Mouse (Mus musculus) cerebellum, postnatal 14 days (tissue): ENCODE data around the gene Adcyap1r1.

Source experiments
- DNase-seq, 2 experiments: peaks; one replicate each; pipeline ENCODE4 v3.0.0; 2021; ENCODE audit warnings: mixed read lengths in 2 of 2

Gene Adcyap1r1

DNA sequence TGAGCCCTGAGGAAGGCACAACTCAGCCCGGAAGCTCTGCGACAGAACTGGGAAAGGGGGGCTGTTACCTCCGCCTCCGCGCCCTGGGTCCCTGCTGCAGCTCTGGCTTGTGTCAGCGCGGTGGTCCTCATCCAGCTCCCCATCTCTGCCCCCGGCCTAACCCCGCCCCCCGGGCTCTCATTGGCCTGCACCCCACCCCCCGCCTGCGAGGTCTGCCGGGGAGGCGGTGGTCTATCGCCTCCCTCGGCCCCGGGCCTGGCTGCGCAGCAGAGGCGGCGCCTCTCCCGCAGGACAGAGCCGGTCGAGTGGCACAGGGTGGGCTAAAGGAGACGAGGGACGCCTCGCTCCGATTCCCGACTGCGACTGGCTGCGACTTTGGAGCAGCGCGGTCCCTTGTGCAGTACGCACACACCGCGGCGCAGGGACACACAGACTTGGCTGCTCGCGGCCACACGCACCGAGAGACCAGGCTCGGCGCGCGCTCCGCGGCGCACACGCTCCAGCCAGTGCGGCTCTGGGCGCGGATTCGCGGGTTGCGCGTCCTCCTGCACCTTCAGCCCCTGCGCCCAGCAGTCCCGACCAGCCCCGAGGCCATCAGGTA, at the start of gene Adcyap1r1:
TSS of gene Adcyap1r1 (plus strand) at position 208 of the 601 bp plus-strand sequence.
- peak; percentile 86 to 87 for DNase-seq

DNA sequence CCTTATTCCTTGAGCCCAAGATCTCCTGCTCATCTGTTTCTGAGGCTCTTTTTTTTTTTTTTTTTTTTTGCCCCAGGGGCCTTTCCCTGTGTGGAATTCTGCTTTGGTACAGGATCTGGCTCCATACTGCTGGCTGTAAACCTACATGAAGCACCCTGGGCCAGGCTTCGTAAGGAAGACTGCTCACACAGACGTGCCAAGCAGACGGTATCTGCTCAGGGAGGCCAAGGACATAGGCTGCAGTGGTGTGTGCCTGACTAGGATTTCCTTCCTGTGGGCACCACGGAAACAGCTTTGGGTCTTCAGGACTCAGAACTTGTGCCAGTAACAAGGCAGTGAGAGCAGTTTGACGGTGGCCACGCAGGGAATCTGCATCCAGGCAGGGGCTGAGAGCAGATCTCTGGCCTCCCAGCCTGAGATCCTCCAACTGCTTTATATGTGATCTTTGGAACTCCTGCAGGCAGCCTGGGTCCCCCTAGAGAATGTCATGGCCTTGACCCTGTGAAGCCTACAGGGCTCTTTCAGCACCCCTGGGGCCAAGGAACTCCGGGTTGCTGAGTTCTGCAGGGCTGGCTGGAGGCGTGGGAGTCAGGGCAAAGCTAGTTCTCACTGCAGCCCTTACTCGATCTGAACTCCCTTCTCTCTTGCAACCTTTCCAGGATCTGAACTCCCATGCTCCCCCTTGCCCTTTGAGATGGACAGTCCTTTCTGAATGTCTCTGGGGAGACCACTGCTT, 49.6 kb upstream of the Adcyap1r1 start:
- peak in 1 of 2 experiments; percentile 46 for DNase-seq

DNA sequence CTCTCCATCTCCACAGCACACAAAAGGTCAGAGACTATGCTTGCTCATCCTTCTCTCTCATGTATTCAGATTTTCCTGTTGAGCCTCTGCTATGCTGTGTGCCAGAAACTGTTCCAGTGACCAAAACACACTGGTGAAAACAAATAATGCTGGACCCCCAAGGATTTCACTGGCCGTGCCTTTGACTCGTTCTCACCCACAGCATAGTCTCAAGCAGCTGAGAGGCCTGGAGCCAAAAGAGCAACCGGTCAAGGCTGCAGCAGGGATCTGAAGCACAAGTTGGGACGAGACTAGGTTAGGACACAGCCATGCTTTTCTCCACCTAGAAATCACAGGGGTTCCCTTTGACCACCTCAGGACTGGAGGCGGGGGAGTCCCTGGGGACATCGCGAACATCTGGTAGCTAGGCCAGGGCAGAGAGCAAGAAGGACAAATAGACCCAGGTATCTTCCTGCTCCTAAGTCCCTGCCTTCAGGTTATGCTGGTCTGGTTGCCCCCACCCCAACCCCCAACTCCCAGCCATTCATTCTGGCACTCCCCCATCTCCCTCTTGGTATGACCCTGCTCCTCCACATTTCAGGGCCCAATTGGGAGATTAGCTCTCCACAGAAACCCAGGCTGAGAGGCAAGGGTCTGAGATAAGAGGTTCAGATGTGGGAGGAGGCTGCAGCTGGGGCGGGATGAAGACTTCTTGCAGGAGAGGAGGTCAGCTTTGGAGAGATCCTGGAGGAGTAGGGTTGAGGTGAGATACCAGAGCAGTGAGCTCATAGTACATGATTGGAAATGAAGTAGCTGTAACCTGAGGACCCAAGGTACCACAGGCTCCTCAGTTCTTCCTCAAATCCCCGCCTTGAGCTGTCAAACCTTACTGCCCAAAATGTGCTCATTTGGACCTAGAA, 48.1 kb upstream of the Adcyap1r1 start:
- no peak for DNase-seq

DNA sequence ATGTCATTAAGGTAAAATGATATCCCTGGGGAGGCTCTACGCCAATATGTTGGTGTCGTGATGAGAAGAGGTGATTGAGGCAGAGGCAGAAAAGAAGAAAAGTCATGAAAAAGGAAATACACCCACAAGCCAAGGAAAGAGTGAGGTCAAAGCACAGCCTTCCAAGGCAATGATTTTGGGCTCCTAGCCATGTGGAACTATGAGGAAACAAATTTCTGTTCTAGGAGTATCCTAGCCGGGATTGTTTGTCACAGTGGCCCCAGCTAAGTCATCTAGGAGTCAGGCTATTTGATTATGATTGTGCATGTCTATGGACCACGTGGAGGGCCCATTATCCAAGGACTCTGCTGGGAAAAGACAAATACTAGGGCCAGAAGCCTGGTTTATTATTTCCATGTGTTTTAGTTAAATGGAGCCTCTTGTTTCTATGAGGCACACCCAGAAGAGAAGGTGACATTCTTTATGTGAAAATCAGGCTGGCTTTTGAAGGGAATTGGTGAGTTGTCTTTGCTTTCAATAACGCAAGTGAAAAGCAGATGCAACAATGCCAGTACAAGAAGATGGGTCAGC, 47.3 kb upstream of the Adcyap1r1 start:
- DNase-seq, result no peak

DNA sequence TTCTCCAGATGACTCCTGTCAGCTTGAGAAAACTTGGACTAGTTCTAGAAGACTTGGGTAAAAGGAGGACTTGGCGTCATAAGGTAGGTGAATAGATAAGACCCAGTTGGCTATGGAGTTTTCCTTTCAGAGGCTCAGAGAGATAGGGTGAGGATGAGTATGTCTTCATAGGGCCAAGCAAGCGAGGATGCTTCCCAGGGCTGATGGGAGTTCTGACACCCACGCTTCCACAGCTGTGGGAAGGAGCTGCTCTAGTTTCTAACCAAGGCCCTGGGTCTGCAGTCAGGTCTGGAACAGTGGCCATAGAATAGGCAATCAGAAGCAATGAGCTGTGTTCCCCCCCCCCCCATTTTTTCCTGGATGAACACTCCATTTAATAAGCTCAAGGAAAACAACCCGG, 44.4 kb upstream of the Adcyap1r1 start:
- no peak for DNase-seq

DNA sequence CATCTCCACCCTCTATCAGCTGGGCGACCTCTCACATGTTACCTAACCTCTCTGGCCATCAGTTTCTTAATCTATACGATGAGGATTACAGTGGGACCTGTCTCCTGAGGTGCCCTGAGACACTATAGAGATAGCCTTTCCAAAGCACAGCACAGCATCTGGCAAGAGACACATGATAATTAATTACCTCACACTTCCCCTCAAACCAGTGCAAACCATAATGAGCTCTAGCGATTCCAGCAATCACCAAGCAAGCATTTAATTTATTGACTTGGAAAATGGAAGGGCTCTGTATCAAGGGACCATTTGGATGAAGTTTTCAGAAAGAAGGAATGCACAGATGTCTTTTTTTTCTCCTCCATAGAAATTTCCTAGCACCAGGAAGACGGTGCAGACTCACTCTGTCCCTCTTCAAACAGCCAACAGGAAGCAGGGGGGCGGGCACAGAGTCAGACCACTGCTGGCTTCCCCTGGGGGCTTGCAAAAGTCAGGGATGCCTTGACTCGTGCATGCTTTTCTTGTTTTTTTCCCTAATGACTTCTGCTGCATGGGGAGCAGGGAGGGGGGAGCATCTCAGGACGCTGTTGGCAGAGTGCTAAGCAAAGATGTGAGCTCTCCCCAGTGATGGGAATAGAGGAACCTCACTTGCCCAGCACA, 41.5 kb upstream of the Adcyap1r1 start:
- no peak for DNase-seq

DNA sequence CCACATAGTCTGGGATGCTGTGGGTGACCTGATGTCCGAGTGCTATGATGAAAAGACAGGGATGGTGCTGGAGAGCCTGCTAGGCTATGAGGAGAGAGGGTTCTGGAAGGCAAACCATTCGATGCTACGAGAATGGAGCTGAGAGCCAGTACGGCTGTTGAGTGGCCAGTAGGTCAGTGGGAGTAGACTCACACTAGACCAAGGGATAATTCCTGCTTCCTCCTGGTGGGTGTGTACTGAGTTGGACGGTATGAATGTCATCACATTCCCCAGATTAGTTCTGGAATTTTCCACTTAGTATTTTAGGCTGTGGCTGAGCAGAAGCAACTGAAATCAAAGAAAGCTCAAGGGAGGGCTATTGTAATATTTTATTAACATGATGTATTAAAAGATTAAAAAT, 40.8 kb upstream of the Adcyap1r1 start:
- DNase-seq, result no peak

DNA sequence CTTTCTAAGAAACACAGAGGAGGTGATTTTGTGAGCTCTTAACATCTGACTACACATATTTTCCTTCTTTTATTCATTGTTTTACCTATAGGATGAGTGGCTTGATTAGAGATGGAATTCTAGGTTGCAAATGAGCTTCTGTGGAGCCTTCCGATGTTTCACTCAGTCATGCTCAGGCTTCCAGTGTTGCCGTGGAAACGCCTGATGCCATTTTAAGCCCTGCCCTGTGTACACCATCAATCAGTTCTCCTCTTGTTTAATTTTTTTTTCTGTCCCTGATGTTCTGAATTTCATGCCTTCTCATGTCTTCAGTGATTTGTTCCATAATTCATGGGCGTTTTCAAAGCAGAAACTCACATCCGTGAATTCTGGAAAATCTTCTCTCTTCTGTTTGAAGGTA, 35.6 kb upstream of the Adcyap1r1 start:
- no peak for DNase-seq

DNA sequence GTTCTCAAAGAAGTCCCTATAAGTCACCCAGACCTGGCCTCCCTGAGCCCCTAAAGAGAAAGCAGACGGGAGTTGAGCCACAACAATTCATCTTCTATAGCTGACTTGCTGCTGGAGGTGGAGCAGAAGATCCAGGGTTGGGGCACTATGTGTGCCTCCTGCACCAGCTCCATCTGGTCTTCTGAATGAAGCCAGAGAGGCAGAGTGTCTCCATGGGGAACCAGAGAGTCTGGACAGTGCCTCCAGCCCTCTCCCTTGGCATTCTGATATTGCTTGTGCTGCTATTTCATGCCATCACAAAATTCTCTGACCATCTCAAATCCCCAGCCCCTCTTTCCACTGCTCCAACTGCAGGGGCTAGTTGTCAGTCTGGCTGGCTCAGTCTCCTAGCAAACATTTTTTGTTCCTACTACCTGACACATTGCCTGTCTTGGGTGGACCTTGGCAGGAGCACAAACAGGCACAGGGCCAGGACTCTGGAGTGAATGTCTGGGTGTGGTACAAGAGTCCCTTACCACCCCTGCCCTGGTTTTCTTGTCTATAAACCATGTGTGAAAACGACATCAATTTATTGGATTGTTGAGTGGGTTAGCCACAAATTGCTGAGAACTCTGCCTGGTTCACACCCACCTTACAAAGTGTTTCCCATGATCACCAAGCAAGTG, 32.9 kb upstream of the Adcyap1r1 start:
- DNase-seq, result peak; percentile 90

DNA sequence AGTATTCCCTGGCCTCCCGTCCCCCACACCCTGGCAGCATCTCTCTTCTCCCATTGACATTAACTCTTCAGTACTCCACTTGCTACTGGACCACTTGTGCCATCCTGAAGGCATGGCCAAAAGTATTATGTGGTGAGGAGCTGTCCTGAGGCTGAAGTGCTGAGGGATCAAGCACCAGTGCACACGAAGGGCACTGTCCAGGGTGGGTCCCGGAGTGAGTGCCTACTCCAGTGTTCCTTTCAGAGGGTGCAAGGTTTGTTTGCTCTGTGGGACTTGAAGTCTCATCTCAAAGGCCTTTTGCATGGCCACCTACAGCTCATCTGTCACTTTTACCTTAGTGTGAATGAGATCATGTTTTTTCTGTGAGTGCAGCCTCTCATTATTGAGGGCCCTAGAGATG, 31.4 kb upstream of the Adcyap1r1 start:
- DNase-seq, result no peak

DNA sequence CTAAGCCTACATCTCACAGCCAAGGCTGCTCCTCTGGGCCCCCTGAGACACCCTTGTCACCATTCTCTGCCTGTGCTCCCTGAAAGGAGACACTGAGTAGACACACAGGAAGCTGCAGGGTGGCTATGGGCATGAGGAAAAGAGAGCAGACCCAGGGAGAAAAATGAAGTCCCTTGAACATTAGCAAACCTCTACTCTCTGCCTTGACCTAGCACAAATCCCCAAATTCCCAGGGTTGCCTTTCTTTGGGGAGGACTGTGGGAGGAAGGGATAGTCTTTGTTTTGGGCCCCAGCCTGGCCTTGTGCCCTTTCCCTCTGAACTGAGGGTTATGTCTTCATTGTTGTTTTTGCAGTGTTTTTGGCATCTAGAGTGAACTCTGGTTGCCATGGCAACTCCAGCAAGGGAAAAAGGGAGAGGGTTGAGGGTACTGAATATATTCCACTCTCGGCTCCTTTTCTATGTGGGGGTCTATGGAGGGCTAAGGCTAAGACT, 30.9 kb upstream of the Adcyap1r1 start:
- peak; percentile 48 to 55 for DNase-seq

DNA sequence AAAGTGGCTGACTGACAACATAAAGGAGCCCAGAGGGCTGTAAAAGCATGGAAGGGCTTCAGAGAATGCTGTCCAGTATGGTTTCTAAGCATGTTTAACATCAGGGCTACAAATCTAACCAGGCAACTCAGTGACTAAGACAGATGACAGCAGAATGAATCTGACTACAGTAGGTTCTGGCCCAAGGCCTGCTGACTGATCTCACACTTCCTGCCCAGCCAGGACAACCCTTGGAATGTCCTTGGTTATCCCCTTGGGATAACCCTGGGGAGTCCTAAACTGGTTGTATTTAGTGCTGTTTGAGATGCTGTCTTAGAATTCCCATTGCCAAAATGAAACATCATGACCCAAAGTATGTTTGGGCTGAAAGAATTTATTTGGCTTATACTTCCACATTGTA, 19.7 kb upstream of the Adcyap1r1 start:
- DNase-seq, result no peak

DNA sequence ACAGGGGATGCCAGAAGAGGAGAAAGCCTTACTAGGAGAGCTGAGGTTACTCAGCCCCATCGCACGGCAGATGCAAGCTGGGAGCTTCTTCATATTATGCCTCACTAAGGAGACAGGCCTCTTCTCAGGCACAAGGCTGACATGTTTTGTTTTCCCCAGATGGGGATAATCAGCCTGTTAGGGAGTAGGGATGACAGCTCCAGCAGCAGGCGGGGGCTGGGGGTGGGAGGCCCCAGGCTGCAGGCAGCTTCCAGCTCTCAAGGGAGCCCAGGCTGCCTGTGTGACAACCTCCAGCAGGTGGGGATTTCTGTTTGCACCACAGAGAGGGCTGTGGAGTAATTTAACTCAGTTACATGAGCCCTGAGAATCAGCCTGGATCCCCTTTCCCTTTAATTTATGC, 17.4 kb upstream of the Adcyap1r1 start:
- DNase-seq, result no peak

DNA sequence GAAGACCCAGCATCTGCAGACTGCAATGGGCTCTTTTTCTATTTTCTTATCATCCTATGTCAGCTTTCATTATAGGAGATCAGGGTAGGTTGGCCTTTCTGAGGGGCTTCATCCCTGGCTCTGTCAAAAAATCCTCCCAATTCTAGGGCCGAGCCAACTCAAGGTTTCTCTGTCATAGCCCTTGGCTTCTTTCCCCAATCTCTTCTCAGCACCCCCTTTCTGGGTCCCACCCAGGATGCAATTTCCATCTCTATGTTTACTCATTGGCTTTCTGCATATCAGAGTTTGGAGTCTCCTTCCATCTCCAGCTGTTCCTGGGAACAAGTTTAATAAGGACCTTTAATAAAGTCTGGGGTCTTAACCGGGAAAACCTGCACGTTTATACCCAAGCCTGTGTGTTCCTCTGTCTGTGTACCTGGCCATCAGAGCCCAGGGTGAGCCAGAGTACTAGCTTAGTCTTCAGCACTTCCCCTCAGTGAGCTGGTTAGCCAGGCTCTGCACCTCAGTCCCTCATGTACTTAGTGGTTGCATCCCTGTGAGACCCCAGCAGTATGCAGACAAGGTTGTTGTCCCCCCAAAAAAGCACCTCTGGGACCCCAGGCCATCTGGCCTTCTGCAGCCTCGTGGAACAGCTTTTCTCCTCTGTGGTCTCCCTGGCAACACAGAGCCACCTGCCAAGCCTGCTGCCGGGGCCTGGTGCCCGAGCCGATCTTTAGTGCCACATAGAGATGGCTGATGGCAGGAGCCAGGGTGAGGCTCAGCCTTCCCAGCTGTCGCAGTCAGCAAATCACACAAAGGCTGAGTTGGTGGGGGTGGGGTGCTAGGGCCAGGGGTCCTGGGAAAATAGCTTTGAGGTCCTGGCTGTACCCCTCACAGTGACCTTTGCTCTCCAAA, 16.3 kb upstream of the Adcyap1r1 start:
- DNase-seq, result peak; percentile 82 to 85

DNA sequence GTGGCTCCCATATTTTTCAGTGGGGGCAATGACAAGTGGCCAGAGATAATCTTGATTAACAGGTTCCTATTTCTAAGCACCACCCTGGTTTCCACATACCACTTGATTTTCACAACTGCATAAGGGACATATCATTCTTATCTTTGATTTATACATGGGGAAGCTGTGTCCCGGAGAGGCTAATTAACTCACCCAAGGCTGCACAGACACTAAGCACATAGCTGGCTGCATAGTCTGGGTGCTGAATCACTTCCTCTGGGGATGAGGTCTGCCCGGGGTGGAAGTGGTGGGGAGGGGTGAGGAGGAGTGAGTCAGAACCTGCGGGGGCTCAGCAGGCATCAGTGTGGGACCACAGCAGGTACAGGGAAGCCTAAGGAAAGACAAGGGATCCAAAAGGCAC, 13.9 kb upstream of the Adcyap1r1 start:
- DNase-seq, result no peak

DNA sequence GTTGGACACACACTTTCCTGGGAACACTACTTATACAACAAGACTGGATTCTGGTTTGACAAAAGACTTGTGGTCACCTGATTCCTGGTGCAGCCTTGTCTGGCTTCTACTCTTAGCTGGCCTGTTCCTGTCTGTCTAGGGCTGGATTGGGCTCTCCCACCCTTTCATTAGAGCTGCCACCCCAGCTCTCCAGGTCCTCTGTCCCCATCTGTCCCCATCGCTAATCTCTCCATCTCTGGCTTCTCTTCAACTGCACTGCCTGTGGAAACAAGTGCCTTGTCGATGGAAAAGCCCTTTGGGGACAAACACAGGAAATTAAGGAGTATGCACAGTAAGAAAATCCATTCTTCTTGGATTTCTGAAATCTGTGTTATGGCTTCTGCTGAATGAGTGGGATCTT, 12.9 kb upstream of the Adcyap1r1 start:
- DNase-seq, result no peak

DNA sequence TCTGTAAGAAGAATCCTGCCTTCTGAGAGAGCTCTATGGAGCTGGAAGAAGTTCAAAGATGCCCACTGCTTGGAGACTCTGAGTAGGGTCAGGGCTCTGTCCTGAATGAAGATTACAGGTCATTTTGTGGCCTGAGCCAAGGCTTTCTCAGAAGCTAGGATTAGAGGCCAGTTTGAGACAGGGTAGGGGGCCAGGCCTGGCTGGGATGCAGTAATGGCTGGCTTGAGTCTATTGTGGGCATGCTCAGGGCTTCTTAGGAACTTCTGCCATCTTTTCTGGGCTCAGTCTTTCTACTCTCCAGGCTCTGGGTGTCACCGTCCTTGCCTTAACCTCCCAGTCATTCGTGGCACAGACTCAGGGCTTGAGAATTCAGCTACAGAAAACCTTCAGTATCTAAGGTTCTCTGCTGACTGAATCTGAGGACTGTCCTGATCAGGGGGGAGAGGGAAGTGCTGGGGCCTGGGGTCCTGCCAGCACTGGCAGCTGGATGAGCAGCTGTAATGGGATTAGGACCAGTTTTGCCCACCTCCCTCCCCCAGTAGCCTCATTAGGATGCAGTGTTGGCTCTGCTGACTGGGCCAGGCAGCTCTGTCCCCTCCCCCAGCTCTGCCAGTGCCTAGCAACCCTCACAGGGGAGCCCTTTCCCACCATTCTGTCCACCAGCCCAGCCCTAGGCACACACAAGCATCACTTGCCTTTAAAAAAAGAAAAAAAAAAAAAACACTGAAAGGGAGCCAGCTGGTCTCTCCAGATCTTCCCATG, 7.7 kb upstream of the Adcyap1r1 start:
- DNase-seq, result peak in 1 of 2 experiments; percentile 64

DNA sequence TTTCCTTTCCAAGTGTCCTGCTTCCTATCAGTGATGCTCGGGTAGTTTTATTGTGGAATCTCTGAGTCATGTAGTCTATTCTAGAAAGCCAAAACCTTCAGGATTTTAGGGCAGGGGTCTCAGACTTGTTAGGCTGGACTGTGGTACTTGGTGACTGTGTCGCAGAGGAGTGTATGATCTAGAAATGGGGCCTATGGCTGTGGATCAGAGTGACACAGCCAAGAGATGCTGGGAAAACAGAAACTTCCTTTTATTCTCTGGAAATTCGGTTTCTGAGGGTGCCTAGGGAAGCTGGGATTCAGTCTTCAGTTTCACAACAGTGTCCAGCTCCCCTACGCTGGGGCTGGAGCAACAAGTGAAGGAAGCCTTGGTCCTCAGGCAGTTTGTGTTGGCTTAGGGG, 7.1 kb upstream of the Adcyap1r1 start:
- DNase-seq, result no peak

DNA sequence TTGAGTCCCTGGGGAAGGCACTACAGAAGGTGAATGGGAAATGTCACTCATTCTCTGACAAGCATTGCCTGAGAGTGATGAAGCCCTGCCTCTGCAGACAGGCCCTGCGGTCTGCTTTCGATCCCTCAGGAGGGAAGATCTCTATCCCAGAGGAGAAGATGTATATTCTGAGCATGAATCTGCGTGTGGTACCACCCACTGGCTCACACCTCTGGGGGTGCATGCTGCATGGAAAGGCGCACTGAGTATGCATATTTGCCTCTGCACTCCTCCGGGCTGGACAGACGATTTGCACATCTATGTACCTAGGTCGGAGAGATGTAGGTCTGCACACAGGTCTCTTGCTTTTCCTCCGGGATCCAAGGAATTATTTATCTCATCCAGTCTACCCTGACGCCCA, 3.6 kb upstream of the Adcyap1r1 start:
- DNase-seq, result peak in 1 of 2 experiments; percentile 4
